Mouse (Mus musculus): ENCODE measurements around the gene Adi1.

Adi1 gene

DNA sequence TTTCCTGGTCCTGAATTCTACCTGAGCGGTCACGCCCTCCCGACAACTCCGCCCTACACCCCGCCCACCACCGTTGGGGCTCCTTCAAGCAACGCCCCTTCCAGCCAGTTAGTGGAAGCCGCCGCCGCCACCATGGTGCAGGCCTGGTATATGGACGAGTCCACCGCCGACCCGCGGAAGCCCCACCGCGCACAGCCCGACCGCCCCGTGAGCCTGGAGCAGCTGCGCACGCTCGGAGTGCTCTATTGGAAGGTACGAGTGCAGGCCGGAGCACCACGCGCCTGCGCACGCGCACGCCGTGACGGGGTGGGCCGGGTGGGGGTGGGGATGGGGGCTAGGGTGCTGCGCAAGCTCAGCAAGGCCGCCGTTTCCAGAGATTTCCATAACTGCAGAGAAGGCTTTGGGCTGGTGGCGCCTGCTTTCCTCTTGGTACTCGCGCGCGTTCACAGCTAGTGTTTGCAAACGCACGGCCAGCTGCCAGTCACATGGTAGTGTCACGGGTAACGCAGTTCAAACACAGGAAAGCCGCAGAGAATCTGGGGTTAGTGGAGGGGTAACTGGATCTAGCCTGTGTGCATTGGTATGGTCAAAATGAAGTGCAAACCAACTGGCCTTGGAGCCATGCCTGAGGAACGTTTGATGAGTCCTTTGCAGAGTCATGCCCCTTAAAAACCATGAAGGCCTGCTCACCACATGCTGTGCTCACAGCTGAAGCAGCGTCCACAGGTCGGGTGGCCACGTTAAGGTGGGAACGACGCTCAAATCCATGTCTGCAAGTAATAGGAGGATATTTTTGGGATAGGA lies at the start of gene Adi1:
Gene Adi1 (plus strand): TSS at position 111 of the 804 bp plus-strand sequence.
- peak; percentile 82 for DNase-seq (ENCODE audit: low read depth)

DNA sequence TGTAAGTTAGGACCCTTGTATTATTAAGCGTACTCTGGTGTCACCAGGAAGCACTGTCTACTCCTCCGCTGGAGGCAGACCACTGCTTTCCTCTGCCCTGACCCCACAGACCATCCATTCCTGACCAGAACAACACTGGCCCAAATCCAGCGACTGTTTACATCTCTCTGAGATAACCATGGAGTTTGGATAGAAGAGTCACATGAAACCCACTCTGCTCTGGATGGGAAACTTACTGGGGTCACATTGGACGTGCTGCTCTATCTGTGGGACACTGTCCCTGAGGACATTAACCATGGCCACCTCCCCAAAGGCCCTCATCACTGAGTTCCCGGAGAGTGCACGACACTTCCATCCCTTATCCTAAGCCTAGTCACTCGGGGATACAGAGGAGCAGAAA lies 49.6 kb upstream of the Adi1 start:
- DNase-seq (ENCODE audit: low read depth) = no peak

DNA sequence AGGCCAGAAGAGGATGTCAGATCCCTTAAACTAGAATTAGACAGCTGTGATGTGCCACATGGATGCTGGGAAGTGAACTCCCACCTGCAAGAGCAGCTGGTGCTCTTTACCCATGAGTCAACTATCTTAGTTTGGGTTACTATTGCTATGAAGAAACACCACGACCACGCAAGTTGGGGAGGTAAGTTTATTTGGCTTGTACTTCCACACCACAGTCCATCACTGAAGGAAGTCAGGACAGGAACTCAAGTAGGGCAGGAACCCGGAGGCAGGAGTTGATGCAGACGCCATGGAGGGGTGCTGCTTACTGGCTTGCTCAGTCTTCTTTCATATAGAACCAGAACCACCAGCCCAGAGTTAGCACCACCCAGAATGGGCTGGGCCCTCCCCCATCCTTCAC lies 47.9 kb upstream of the Adi1 start:
- no peak for DNase-seq (ENCODE audit: low read depth)

DNA sequence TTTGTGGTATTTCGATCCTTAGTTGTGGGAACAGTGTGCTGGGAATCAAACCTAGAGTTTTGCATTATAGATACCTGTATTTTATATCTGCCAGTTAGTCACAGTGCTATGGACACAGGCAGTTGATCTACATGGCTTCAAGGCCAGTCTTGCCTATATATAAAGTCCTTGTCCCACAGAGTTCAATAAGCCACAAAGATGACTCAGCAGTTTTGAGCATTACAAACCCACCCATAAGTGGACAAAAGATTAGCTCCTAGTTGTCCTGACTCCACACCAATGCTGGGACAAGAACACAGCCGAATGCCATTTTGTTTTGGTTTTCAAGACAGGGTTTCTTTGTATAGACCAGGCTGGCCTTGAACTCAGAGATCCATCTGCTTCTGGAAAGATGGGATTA lies 46.6 kb upstream of the Adi1 start:
- DNase-seq (ENCODE audit: low read depth) = no peak

- no peak for DNase-seq (ENCODE audit: low read depth)
Measured at GRCm38 (mm10) chr12:28635058-28635534, 39.9 kb upstream of the Adi1 start.

- peak; percentile 82 for DNase-seq (ENCODE audit: low read depth)
Measured at GRCm38 (mm10) chr12:28635535-28636476, 39.2 kb upstream of the Adi1 start, which contains the start of gene Rps7. Gene Rps7 (minus strand): TSS chr12:28635953.

DNA sequence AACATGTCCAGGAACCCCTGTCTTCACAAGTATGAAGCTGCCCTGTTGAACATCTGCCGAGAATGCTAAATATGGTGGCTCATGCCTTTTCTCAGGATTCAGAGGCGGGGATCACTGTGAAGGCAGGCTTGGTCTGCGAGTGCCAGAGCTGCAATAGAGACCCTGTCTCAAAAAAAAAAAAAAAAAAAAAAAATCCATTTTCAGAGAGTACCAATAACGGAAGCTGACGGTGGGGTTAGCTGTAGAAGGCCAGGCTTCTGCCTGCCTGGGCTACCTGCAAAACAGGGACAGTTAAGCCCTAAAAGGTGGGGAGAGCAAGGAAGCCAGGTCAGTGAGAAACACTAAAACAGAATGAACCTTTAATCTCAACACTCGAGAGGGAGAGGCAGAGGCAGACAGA lies 38.5 kb upstream of the Adi1 start:
- DNase-seq (ENCODE audit: low read depth) = no peak

DNA sequence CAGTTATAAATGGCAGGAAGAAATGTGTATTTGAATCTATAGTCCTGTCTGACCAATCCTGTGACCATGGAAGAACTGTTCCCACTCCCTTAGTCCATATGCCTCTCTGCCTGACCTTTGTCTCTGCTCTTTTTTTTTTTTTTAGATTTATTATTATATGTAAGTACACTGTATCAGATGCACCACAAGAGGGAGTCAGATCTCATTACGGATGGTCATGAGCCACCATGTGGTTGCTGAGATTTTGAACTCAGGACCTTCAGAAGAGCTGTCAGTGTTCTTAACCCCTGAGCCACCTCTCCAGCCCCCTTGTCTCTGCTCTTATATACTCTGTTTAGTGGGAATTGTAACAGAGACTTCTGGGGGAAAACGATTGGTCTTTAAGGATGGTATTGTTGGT lies 36.3 kb upstream of the Adi1 start:
- no peak for DNase-seq (ENCODE audit: low read depth)

DNA sequence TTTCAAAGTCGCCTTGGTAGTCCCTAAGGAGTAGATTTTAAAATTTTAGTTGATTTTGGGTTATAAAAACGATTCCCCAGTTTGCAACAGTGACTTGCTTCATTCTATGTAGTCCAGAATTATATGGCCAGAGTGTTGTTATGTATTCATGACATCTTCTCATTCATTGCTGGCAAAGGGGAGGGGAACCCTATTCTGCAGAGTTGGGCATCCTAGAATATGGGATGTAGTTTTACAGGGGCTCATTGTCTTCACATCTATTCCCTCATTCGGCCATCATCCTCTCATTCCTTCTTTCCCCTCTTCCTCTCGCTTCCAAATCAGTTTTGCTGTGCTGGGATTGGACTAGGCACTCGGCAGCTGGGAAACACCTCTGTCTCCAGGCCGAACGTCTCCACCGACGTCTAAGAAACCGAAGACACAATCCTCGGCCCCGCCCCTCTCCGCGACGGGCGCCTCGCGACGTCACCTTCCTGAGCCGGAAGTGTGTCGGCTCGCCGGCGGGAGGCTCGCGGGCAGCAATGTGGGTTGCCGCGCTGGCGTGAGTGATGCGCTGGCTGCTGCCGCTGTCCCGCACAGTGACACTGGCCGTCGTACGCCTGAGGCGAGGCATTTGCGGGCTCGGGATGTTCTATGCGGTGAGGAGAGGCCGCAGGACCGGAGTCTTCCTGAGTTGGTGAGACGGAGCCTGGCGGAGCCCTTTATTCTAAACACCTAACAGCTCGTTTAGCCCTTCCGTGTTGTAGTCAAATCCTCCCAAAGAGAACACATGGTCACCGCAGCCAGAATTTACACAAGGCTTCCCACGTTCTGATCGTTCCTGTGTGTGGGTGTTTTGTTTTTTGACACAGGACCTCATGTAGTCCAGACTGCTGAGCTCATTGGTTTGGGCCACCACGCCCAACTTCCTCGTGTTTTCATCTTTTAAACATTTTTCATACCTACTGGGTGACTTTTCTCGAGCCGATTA lies 25.6 kb upstream of the Adi1 start, which contains the start of gene Rnaseh1:
Gene Rnaseh1 (plus strand): TSS at position 462 of the 970 bp plus-strand sequence.
- DNase-seq (ENCODE audit: low read depth) = peak; percentile 59

DNA sequence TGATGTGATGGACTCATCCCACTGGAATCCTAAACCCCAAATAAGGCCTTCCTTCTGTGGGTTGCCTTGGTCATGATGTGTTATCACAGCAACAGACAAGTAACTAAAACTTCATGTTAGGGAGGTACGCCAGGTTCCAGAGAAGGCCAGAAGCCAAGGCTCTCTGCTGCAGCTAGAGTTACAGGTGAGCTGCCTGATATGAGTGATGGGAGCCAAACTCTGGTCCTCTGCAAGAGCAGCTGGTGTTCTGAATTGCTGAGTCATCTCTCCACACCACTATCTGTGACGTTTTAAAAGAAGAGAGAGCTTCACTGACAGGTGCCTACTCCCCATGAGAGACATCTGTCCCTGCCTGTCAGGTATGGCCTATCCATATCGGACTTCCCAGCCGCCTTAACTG lies 12.4 kb upstream of the Adi1 start:
- no peak for DNase-seq (ENCODE audit: low read depth)

GRCm38 (mm10) chr12:28666734-28667133 lies 8.3 kb upstream of the Adi1 start:
- no peak for DNase-seq (ENCODE audit: low read depth)

GRCm38 (mm10) chr12:28667287-28667686 lies 7.7 kb upstream of the Adi1 start:
- DNase-seq (ENCODE audit: low read depth) = no peak

DNA sequence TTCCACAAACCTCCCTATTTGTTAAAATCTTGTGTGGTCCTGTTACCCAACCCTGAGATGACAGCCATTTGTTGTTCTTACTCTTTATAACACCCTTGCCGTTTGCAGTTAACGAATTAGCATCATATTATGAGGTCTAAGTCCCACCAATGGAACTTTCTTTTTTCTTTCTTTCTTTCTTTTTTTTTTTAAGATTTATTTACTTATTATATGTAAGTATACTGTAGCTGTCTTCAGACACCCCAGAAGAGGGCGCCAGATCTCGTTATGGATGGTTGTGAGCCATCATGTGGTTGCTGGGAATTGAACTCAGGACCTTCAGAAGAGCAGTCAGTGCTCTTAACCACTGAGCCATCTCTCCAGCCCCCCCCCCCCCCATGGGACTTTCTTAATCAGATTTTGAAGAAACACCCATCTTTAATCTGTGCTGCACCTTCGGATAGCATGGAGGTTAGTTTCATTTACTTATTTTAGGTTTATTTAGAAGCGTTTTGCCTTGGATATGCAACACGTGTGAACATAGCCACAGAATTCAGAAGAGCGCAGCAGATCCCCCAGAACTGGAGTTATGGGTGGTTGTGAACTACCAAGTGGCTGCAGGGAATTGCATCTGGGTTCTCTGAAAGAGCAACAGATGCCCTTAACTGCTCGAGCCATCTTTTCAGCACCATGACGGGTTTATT lies 852 bp upstream of the Adi1 start:
- no peak for DNase-seq (ENCODE audit: low read depth)

GRCm38 (mm10) chr12:28675925-28676209 lies 836 bp downstream of the Adi1 start:
- no peak for DNase-seq (ENCODE audit: low read depth)

DNA sequence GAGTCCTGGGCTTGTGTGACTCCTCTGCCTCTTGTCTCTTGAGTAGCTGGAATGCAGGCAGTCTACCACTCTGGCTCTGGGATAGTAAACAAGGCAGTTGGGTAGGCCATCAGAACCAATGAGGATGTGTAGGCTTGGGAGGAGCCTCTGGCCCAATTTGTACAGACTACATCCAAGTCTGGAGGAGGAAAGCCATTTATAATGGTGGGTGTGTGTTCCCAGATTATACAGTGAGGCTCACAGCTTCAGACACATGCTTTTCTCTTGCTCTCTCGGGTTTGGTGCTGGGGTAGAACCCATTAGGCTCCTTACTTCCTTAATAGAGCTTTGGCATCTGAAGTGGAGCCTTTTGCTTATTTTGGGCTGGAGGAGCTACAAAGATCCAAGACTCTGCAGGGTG lies 9.6 kb downstream of the Adi1 start:
- DNase-seq (ENCODE audit: low read depth) = no peak

- no peak for DNase-seq (ENCODE audit: low read depth)
Measured at GRCm38 (mm10) chr12:28685771-28686170, 10.7 kb downstream of the Adi1 start.

DNA sequence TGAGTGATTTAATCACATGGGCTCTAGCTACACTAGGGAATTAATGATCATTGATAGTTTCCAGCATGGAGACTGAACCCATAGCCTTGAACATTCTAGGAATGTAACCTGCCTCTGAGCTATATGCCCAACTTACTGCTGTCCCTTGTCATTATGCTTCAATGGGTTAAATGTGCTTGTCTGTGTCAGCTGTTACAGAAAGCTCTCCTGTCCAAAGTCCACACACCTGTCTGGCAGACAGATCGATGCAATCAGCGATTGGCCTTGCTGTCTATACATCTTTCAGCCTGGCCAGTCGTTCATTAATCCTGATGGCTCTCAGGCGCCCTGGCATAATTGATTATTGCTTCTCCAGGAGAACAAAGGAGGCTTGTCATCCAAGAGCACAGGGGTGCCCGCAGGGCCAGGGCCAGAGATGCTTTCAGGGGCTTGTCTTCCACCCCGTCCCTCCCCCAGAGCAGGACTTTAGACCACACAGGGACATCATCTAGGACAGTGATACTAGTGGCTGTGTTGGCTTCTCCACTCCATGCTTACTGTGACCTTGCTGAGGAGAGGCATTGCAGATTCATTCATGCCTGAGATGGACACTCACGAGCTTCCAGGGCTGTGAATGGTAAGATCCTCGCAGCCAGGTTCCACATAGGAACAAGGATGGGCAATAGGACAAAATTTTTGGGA lies 11.3 kb downstream of the Adi1 start:
- no peak for DNase-seq (ENCODE audit: low read depth)

- DNase-seq (ENCODE audit: low read depth) = no peak
Measured at GRCm38 (mm10) chr12:28688996-28689395, 14.0 kb downstream of the Adi1 start.

GRCm38 (mm10) chr12:28690730-28691129 lies 15.7 kb downstream of the Adi1 start:
- DNase-seq (ENCODE audit: low read depth) = no peak

GRCm38 (mm10) chr12:28693738-28694137 lies 18.7 kb downstream of the Adi1 start:
- DNase-seq (ENCODE audit: low read depth) = no peak

- no peak for DNase-seq (ENCODE audit: low read depth)
Measured at GRCm38 (mm10) chr12:28694231-28694630, 19.2 kb downstream of the Adi1 start.

Measured in fibroblast of lung, adult 2 months (primary cell).